Mouse (Mus musculus) gastrocnemius, postnatal 14 days (tissue): Measurements from ENCODE around the gene Gm17657. TPM values are rescaled to one million over a fixed set of nuclear protein-coding genes. Genes with fewer than 3 reads are reported as not detected.

Experiments
- DNase-seq: peaks from one replicate; pipeline ENCODE4 v3.0.0; 2021; ENCODE audit warnings: mixed read lengths
- intact Hi-C: fragments of 180-260 bp; cut with DNase I; formaldehyde crosslinking; loops from one replicate; pipeline ENCODE4 v1.15.1; 2025; ENCODE audit warnings: low total_unique reads
- total RNA-seq, 2 experiments: library from RNA; stranded (reverse); gene quantifications; 2 replicates each; pipeline ENCODE4 v1.2.3; 2021

The Gm17657 gene
- total RNA-seq, 2 experiments from 2014 or later = not detected

DNA sequence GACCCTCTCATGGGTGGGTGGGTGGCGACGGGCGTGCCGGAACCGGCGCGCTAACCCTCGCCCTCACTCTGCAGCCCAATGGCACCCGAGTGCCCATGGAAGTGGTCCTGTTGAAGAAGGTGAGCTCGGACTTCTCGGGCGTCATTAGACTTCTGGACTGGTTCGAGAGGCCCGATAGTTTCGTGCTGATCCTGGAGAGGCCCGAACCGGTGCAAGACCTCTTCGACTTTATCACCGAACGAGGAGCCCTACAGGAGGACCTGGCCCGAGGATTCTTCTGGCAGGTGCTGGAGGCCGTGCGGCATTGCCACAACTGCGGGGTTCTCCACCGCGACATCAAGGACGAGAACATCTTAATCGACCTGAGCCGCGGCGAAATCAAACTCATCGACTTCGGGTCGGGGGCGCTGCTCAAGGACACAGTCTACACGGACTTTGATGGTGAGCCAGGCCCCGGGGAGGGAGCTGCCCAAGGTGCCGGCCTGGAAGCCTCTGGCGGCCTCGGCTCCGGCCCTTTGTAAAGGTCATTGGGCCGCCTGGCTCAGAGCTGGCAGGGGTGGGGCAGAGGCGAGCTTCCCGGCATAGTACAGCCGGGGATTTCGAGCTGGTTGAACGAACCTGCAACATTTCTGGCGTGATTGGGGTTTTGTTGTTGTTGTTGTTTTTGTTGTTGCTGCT lies 57.7 kb downstream of the Gm17657 start:
- peak; percentile 80 for DNase-seq
- intact Hi-C loops = loop anchor here (2.0 kb wide), 1 partner anchor 93 kb away; no protein-coding TSS in a partner anchor

DNA sequence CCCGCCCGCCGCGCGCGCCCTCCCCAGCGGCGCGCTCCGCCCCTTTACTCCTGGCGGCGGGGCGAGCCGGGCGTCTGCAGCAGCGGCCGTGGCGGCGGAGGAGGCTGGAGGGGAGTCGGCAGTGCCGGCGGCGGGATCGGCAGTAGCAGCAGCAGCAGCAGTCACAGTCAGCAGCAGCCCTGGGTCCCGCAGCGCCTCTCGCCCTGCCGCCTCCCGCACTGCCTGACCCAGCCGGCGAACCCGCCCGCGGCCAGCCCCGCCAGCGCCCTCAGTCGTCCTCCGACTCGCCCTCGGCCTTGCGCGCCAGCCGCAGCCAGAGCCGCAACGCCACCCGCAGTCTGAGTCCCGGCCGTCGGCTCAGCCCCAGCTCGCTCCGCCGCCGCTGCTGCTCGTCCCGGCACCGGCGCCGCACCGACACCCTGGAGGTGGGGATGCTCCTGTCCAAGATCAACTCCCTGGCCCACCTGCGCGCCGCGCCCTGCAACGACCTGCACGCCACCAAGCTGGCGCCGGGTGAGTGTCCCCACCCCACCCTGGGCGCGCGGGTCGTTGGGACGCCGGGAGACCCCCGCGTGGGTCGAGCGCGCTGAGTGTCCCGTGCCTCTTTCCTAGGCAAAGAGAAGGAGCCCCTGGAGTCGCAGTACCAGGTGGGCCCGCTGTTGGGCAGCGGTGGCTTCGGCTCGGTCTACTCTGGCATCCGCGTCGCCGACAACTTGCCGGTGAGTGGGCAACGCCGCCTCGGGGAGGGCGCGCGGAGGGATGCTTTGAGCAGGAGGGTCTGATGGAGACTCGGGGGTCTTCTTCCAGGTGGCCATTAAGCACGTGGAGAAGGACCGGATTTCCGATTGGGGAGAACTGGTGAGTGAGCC lies 58.5 kb downstream of the Gm17657 start, which contains the start of gene Pim1:
Gene Pim1 (plus strand): TSS at position 41 of the 869 bp plus-strand sequence.
- DNase-seq = peak; percentile 54
- intact Hi-C loops = no loop called here

DNA sequence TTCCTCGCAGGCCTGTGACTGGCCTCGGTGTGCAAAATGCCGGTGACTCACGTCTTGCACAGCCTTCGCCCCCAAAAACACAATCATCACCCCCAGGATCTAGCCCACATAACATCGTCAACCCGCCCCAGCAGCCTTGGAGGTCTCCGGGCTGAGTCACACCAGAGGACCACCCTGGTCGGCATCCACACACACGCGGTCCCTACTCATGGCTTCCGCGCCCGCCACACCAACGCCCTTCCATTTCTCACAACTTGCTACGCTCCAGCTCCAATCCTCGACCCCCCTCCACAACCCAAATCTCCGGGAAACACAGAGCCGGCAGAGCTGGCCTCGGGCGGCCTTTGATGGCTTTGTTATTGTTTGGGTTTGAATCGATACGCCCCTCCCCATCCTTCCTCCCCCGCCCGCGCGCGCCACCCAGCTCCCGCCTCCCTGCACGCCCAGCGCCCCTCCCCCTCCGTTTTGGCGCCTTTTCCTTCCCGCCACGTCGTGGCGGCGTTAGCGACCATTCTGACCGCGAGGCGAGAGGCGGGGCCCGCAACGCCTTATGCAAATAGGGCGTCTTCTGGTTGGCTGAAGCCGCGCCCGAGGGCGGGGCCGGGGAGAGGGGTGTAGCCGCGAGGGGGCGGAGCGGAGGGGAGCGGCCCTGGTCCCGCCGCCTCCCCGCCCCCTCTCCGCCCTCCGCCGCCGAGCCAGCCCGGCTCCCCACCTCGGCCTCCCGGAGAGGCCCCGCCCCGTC lies 59.3 kb downstream of the Gm17657 start:
- peak; percentile 99 for DNase-seq
- intact Hi-C loops = no loop called here

DNA sequence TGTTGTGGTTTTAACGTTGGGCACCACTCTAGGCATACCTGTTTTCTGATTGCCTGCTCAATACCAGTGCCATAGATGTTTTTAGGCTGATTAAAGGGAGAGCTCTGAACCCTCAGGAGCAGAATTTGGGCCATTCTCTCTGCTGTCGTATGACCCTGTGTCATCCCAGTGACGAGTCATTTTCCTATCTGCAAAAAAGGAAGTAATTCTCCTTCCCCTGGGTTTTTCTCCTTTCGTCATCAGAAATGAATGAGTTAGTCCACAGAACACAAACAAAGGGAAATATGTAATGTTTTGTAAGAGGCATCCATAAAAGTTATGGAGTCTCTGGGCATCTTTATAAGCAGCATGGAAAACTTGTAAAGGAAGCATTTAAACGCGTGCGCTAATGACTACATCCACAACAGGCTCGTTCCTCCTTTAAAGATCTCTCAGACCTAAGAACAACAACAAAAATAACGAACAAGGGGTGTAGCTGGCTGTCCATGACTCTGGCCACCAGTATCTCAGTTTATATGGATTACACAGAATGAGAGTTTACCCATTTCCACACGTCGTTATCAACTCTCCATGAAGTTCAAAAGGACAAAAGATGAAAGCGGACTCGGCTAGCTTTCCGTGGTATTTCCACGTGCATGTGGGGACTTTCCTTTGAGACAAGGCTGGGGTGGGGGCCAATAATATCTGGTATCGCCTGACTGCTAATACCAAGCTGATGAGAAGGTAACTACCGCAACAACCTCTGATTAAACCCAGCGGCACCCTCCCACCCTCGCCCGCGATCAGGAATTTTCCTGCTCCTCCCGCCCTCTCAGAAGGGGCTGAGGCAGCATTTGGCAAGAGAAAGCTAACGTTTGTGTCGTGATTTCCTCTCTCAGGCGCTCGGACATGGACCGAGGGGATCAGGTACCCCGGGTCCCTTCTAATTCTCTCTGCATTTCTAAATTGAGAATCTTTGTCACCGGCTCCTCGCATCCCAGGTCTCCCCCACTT lies 60.2 kb downstream of the Gm17657 start:
- DNase-seq = peak; percentile 34
- intact Hi-C loops = no loop called here

DNA sequence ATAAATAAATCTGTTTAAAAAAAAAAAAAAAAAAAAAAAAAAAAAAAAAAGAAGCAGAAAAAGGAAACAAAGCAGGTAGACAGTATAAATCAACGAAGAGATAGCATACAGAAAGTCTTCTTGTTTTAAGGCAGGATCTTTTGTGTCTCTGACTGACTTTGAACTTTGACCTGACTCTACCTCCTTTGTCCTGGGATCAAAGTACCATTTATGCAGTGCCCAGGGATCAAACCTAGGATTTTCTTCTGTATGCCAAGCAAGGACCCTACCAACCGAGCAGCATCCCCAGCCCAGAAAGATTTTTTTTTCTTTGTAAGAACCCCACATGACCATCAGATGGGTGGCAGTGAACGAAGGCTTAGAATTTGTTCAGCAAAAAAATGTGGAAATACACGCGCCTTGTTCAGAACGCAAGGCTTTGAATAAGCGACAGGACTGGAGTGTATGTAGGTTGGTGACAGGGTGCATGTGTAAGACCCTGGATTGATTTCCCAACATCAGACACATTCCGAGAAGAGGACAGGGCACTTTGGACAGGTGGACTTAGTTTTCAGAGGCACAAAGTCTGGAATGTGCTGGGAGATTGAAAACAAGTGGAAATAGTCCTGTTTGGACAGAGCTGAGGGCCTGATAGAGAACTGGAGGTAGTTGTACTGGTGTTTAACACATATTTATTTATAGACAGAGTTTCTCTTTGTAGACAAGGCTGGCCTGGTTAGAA lies 61.0 kb downstream of the Gm17657 start:
- DNase-seq = no peak

DNA sequence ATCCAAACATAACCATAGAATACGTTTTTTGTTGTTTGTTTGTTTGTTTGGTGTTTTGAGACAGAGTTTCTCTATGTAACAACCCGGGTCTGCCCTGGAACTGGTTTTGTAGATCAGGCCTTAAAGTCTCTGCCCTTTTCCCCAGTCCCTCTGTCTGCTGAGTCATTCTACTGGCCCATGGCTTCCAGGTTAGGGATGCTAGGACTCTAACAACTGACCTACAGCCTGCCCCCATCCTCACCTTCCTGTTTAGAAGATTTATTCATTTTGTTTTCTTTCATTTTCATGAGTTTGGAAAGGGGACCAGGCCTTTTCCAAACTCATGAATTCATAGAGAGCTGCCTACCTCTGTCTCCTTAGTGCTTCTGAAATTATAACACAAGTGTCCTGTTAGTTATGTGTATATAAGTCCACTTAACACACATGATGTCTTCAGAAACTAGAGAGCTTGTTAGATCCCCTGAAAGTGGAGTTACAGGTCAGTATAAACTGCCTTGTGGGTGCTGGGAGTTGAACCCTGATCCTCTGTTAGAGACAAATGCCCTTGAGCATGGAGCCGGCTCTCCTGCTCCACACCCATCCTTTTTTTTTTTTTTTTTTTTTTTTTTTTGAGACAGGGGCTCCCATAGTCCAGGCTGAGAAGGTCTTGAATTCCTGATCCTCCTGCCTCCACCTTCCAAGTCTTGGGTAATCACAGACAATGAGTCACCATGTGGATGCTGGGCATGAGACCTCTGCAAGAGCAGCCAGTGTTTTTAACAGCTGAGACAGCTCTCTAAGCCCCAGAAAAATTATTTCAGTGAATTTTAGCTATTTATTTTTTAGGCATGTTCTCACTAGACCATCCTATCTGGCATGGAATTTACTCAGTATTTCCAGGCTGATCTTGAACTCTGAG lies 63.9 kb downstream of the Gm17657 start:
- no peak for DNase-seq
- intact Hi-C loops = no loop called here

More for the DNA sequence above, 61.0 kb downstream of the Gm17657 start:
- intact Hi-C loops = no loop called here

DNA sequence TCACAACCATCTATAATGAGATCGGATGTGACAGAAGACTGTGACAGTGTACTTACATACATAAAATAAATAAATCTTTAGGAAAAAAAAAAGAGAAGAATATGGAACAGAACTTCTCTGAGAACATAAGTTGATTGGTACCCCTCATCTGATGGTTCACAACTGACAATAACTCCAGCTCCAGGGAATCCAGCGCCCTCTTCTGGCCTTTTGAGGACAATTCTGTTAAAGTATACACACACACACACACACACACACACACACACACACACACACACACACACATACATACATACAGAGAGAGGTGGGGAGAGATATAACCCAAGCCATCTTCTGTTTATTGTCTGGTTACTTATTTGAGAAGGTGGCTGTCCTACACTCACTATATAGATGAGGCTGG lies 65.0 kb downstream of the Gm17657 start:
- no peak for DNase-seq
- intact Hi-C loops = no loop called here

DNA sequence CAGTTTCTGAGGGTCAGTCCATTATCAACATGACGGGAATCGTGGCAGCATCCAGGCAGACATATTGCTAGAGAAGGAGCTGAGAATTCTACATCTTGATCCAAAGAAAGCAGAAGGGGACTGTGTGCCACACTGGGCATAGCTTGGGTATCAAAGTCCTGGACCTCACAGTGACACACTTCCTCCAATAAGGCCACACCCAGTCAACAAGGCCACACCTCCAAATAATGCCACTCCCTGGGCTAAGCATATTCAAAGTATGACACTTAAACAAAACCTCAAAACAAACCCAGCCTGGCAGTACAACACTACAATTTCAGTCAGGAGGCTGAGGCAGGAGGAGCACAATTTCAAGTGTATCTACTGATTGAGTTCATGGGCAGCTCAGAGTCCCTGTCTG lies 66.2 kb downstream of the Gm17657 start:
- DNase-seq = no peak
- intact Hi-C loops = no loop called here

DNA sequence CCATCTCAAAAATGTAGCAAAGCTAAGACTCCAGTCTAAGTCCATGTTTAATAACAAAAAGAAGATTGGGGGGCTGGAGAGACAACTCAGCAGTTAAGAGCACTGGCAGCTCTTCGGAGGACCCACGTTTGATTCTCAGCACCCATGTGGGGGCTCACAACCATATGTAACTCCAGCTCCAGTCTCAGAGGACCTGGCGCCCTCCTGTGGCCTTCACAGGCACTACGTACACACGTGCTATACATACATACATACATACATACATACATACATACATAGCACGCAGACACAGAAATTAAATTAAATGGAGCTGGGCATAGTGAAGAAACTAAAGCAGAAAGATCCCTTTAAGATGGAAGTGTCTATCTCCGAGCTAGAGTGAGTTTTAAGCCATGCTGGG lies 66.8 kb downstream of the Gm17657 start:
- no peak for DNase-seq
- intact Hi-C loops = no loop called here

DNA sequence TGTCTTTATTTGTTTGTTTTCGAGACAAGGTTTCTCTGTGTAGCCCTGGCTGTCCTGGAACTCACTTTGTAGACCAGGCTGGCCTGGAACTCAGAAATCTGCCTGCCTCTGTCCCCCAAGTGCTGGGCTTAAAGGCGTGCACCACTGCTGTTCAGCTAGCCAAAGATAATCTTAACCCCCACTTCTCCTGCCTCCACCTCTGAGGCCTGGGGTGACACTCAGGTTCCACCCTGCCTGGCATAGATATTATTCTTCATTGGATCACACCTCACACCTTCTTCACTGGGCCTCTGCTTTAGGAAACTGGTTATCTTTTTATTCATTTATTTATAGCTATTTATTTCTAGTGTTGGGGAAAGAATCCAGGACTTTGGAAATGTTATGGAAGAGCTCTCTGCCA lies 69.2 kb downstream of the Gm17657 start:
- no peak for DNase-seq
- intact Hi-C loops = no loop called here

DNA sequence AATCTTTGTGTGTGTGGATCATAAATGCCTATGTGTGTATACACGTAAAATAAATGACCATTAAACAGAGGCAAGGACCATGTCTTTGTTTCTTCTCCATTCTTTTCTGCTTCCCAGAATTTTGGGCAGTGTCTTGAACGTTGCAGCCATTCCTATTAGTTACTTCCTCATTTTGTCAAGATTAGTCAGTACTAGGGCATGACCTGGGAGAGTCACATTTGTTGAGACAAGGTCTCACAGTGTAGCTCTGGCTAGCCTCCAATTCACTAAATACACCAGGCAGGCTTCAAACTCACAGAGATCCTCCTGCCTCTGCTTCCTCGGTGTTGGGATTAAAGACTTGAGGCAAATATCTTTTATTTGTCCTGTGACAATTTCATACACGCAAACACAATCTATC lies 71.2 kb downstream of the Gm17657 start:
- no peak for DNase-seq
- intact Hi-C loops = no loop called here

DNA sequence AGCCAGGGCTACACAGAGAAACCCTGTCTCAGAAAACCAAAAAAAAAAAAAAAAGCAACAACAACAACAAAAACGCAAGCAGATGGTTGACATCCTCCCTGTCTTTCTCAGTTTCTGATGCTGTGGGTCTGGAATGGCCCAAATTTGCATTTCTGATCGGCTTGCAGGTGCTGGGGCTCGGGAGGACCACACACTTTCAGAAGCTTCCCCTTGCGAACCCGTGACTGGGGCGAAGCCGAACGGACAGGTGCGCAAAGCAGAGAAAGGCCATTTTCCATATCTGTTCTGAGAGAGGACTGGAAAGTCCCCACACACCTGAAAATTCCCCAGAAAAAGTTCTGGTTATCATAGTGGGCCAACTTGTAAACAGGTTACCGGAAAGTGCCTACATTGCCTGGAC lies 72.1 kb downstream of the Gm17657 start:
- intact Hi-C loops = no loop called here
- DNase-seq = no peak

DNA sequence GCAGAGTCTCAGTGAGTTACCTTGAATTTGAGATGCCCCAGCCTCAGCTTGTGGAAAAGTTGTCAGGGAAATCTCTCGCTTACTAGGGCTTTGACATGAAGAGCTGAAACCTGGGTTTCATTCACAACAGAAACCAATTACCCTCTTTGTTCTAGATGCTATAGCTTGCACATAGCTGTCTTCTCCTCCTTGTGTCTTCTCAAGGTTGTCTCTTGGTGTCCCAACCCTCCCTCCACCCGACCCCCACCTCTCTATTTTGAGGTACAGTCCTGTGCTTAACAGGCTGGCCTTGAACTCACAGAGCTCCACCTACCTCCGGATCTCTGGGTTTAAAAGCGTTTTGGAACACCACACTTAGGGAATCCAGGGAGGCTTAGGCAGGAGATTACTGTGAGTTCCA lies 73.0 kb downstream of the Gm17657 start:
- intact Hi-C loops = no loop called here
- DNase-seq = no peak

DNA sequence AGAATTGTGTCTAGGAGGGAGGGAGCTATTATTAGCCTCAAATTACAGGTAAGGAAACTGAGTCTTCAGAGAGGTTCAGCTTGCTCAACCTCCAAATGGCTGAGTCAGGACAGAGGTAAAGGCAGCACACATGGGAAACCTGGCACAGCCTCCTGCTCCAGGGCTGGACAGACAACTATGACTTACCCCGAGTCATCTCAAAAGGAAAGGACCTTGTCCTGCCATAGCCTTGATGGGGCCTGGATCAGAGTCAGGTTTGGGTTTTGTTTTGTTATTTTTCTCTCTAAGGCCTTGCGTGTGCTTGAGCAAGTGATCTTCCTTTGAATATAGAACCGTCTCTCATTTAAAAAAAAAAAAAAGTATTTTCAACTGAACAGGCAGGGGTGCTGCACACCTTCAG lies 74.3 kb downstream of the Gm17657 start:
- DNase-seq = no peak
- intact Hi-C loops = no loop called here

DNA sequence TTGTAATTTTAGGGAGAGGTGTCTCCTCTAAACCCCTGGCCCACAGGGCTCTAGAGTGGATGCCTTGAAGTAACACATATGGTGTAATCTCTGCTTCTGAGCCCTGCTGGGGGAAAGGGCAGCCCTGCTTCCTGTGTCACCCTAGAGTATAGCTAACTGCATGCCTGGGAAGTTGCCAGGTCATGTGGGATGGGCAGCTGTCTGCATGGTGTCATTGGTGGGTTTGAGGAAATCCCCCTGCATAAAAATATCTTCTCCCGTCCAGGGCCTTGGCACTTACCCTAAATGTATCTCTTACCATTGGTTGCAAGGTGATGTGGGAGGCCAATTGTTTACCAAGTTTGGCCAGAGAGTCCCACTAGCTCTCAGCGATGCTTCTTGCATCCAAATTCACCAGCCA lies 75.4 kb downstream of the Gm17657 start:
- DNase-seq = no peak
- intact Hi-C loops = no loop called here

DNA sequence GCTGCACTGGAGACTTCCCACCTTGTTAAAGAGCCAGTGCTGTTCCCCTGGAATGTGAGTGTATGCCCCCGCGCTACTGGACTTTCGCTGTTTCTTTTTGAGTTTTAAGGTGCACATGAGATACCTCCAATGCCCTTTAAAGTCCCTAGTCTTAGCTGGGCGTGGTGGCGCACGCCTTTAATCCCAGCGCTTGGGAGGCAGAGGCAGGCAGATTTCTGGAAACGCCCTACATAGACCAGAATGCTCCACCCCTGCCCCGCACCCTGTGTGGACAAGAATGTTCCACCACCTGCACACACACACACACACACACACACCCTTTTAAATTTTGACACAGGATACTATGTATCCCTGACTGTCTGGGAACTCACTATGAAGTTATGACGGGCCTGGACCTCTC lies 76.0 kb downstream of the Gm17657 start:
- intact Hi-C loops = no loop called here
- no peak for DNase-seq
